Mouse (Mus musculus): ENCODE measurements around the gene D930048N14Rik. TPM values are rescaled to one million over a fixed set of nuclear protein-coding genes. Genes with fewer than 3 reads are reported as not detected.
A peak's percentile ranks its signal among the peaks of the same experiment; 100 is the strongest.
"Not testable (repeated sequence)": the region's sequence is repeated elsewhere in the genome, so short reads cannot be mapped to it uniquely, and the experiment has no call there.

Gene D930048N14Rik
- total RNA-seq, 2 experiments from 2014 or later = 0.26 to 0.33 TPM

DNA sequence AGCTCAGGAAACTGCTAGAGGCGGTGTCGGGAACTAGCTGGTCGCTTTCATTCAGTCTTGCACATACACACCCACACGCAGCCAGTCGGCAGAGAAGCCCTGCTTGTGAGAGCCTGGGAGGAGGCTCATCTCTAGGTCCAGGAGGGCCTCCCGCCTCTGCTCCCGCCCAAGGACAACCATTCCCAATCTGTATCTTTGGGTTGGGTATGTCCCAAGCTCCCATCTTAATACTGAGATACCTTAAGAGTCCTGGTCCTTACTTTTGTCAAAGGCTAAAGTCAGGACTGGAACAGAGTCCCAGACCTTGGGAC is 910 bp upstream of the D930048N14Rik start:
- ATAC-seq (ENCODE audit: poor library complexity, severe bottlenecking) = peak; percentile 45; the same call in 1 of the 2 replicates

DNA sequence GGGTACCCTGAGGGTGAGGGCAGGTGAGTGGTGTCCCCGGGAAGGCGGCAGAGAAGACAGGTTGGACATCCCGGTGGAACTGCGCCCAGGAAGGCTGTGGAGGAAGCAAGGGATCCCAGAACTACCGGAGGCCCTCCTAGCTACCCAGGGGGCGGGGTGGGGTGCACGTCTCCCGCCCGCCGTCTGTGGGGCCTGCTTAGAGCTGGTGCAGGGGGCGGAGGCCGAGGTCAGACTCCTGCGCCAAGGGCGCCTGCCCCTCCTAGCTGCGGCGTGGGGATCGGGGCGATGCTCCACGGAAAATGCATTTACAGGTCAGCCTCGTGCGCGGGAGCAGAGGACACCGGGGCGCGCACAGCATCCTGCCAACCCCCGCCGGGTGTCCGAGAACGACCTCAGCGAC is 493 bp upstream of the D930048N14Rik start:
- ATAC-seq (ENCODE audit: poor library complexity, severe bottlenecking) = peak; percentile 15; the same call in 1 of the 2 replicates

DNA sequence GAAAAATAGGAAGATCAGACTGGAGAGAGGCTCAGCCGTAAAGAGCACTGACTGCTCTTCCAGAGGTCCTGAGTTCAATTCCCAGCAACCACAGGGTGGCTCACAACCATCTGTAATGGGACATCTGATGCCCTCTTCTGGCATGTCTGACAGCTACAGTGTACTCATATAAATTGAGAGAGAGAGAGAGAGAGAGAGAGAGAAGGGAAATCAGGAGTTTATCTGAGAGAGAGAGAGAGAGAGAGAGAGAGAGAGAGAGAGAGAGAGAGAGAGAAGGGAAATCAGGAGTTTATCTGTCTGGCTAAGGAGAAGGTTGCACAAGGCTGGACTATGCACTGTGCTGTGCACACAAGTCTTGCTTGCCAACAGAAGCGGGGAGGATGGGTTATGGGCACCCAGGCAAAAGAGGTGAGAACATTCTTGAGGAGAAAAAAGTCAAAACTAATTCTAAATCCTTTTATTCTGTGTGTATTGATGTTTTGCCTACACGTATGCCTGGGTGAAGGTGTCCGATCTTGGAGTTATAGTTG is 2.2 kb downstream of the D930048N14Rik start:
- ATAC-seq (ENCODE audit: poor library complexity, severe bottlenecking) = no peak

DNA sequence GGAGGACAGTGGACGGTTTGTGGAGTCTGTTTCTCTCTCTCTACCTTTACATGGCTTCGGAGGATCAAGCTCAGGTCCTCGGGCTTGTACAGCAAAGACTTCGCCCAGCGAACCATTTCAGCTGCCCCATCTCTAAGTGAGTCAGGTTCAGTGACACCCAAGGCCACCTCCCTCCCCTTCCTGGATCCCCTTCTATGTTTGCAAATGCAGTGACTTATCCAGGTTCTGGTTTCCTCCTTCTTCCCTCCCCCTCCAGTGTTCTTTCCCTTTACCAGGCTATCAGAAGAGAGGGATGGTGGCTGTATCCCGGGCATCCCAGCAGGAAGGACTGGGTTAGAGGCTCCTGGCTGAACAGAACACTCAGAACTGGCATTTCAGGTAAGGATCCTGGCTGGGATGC is 3.0 kb downstream of the D930048N14Rik start:
- ATAC-seq (ENCODE audit: poor library complexity, severe bottlenecking) = no peak

DNA sequence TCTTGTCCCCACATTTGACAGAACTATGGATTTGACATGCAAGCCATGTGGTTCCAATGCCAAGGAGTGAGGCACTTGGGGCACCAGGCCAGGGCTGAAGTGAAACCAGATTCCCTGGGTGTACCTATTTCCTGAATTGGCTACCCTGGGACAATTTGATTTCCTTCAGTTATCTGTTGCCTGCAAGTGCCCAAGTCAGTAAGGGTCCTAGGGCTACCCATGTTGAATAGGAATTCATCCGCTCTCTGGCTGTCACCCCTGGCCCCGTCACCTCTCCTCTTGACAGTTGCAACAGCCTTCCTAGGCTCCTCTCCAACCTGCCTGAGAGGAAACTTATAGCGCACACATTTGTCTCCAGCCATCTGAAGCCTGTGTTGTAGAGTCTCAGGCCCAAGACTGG is 4.1 kb downstream of the D930048N14Rik start:
- ATAC-seq (ENCODE audit: poor library complexity, severe bottlenecking) = no peak

DNA sequence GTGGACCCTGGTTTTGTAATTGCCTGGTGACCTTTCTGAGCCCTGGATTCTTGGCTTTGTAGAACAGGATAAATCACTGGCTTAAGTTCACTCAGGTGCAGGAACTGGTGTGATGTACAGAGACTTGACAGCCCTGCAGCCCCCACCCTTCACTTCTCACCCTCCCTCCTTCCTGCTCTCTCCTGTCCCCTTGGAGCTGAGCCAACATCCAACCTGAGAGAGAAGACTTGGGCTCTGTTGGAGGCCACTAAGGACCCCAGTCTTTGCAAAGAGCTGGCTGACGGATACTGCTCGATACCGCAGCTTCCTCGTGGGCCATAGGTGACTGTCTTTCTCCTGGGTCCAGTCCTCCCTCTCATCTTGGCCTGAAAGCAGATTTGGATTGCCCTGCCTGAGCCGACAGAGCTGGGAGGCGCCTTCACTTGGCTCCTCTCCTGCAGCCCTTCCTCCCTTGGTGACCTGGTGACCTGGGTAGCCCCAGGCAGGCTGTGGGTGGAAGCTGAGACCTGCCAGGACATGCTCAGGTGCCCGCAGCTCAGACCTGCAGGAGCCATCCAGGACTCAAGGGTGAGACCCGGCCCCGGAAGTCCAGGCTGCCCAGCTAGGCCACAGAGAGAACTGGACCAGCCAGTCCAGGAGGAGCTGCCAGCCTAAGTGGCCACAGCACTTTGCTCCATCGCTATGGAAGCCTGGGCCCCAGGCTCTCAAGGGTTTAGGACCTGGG is 6.2 kb downstream of the D930048N14Rik start:
- no peak for ATAC-seq (ENCODE audit: poor library complexity, severe bottlenecking)

DNA sequence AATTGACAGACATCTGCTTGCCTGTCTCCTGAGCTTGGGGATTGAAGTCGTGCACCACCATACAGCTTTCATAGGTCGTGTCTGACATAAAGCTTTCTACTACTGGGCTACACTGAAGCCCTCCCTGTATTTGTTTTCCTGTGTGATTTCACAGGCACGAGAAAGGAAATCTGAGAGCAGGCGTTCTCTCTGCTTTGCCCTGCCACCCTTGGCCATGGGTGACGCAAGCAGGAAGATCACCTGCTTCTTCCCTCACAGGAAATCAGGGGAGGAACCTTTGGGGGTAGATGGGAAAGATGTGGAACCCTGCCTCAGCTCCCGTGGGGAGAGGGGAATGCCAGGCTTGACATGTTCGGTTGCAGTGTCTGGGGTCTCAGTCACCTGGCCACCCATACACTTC is 7.5 kb downstream of the D930048N14Rik start:
- ATAC-seq (ENCODE audit: poor library complexity, severe bottlenecking) = no peak

DNA sequence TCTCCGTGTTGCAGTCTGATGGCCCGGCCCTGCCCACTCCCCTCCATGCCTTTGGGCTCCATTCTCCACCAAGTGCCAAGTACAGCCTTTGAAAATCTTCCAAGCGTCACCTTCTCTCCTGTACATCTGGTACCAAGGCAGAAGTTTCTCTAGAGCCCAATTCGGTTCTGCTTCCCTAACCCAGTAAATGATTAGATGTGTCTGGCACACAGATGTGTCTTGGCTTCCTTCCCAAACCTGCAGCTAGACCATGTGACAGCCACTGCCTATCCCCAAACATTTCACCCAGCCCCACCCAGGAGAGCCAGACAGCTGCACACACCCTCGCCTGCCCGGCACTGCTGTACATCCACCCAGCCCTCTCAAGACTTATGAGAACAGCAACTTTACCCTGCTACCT is 8.0 kb downstream of the D930048N14Rik start:
- ATAC-seq (ENCODE audit: poor library complexity, severe bottlenecking) = peak; percentile 43; the same call in 1 of the 2 replicates

DNA sequence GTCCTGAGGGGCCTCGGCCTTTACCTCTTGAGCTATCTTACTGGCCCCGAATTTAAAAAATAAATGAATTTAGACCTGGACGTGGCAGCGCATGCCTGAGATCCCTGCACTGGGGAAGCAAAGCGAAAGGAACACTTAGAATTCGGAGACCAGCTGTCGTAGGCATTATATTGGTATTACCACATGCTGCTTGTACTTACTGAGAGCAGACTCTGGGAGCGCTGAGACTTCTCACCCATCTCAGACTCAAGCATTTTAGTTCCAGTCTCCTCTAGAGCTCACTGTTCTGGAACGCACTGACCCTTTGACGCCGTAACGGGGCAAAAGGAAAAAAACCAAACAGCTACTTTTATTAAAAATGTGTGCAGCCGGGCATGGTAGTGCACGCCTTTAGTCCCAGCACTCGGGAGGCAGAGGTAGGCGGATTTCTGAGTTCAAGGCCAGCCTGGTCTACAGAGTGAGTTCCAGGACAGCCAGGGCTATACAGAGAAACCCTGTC is 11.2 kb downstream of the D930048N14Rik start:
- no peak for ATAC-seq (ENCODE audit: poor library complexity, severe bottlenecking)

DNA sequence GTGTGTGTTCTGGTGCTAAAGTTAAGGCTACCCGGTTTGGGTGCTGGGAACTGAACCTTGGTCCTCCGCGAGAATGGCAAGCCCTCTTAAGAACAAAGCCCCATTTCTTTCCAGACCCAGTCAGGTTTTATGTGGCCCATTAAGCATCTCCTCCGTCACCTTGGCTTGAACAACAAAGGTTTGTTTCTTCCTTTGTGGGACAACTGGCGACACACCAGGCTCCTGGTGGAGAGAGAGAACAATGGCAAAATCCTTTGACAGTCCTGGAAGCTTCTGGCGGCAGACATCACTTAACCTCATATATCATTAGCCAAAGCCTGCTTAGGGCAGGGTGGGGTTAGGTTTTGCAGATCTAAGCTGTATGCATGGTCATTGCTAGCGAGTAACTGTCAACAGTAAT is 11.9 kb downstream of the D930048N14Rik start:
- ATAC-seq (ENCODE audit: poor library complexity, severe bottlenecking) = no peak

DNA sequence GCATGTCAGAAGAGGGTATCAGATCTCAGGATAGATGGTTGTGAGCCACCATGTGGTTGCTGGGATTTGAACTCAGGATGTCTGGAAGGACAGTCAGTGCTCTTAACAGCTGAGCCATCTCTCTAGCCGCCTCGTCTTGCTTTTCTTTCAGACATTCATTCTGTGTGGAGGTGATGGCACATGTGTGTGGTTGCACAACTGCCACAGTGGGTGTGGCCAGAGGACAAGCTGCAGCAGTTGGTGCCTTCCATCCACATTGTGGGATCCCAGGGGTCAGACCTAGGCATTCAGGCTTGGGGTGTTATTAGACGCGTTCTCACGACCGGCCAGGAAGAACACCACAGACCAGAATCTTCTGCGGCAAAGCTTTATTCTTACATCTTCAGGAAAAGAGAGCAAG is 14.0 kb downstream of the D930048N14Rik start:
- ATAC-seq (ENCODE audit: poor library complexity, severe bottlenecking) = not testable (repeated sequence)

DNA sequence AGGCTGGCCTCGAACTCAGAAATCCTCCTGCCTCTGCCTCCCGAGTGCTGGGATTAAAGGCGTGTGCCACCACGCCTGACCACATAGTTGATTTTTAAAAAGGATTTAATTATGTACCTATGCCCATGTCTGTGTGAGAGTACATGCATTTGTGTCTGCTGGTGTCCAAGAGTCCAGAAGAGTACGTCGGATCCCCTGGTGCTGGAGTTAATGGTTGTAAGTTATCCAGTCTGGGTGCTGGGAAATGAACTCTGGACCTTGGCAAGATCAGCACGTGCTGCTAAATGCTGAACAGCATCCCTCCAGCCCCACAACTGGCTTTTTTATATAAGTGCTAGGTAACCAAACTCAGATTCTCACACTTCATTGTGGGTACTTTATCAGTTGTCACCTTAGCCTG is 20.1 kb downstream of the D930048N14Rik start:
- no peak for ATAC-seq (ENCODE audit: poor library complexity, severe bottlenecking)

DNA sequence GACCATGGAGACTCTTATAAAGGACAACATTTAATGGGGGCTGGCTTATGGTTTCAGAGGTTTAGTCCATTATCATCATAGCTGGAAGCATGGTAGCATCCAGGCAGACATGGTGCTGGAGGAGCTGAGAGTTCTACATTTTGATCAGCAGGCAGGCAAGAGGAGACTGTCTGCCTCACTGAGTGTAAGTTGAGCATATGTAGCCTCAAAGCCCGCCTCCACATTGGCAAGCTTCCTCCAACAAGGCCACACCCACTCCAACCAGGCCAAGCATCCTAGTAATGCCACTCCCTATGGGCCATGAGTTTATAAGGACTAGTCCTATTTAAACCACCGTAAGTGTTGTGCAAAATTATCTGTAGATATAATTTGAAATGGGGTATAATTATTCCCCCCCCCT is 20.6 kb downstream of the D930048N14Rik start:
- ATAC-seq (ENCODE audit: poor library complexity, severe bottlenecking) = no peak

DNA sequence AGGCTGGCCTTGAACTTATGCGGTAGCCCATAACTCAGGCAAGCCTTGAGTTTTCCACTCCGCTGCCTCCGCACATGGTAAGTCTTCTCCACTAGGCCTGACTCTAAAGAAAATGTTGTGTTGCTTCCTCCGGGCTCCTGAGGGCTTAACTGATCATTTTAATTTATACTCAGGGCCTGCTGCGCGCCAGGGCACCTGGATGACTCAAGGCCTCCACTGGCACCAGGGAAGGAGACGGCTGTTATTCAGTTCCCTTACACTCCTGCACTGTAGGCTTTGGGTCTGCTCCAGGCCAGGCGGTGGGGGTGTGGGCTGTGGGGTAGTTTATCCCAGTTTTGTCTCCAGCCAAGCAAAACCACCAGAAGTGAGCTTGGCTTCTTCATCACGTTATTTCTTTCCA is 22.5 kb downstream of the D930048N14Rik start:
- no peak for ATAC-seq (ENCODE audit: poor library complexity, severe bottlenecking)

DNA sequence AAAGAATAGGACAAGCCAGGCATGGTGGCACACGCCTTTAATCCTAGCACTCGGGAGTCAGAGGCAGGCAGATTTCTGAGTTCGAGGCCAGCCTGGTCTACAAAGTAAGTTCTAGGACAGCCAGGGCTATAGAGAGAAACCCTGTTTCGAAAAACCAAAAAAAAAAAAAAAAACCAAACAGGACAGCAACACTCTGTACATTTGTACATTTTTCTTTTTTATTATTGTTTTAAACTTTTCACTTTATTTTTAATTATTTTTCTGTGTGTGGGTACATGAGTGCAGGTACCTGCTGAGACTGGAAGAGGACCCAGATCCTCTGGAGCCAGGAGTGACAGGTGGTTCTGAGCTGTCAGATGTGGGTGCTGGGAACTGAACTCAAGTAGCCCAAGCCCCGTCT is 24.6 kb downstream of the D930048N14Rik start:
- no peak for ATAC-seq (ENCODE audit: poor library complexity, severe bottlenecking)

DNA sequence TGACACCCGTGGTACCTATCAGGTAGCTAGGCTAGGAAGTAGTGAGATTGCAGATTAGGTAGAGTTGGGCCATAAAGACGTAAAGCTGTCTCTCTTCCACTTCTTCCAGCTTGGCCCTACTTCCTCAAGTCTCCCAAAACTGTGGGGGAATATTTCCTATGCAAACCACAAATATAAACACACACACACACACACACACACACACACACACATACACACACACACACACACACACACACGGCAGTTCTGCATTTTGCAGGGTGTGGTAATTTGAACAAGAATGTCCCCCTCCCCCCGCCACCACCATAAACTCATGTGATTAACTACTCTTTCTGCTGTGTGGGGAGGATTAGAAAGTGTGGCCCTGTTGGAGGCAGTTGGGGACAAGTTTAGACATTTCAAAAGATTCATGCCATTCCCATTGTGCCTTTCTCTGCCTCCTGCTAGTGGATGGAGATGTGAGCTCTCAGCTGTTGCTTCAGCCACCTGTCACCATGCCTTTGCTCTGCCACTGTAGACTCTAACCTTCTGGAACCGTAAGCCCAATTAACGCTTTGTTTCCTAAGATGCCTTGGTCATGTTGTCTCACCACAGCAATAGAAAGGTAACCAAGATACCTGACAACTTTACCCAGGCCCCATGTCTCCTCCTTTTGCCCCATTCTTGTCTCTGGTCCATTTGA is 27.1 kb downstream of the D930048N14Rik start:
- ATAC-seq (ENCODE audit: poor library complexity, severe bottlenecking) = peak; percentile 74

DNA sequence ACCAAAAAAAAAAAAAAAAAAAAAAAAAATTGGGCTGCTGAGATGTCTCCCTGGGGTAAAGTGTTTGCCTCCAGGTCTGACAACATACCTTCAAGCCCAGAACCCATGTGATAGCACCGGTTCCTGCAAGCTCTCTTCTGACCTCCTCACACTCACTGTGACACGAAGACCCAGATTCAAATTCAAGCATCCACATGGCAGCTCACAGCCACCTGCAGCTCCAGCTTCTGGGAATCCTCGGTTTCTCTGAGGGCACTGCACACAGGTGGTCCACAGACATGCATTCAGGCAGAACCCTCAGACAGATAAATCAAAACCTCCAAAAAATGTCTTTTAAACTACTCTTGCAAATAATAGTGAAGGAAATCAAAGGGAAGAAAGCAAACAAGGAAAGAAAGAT is 28.7 kb downstream of the D930048N14Rik start:
- ATAC-seq (ENCODE audit: poor library complexity, severe bottlenecking) = no peak

DNA sequence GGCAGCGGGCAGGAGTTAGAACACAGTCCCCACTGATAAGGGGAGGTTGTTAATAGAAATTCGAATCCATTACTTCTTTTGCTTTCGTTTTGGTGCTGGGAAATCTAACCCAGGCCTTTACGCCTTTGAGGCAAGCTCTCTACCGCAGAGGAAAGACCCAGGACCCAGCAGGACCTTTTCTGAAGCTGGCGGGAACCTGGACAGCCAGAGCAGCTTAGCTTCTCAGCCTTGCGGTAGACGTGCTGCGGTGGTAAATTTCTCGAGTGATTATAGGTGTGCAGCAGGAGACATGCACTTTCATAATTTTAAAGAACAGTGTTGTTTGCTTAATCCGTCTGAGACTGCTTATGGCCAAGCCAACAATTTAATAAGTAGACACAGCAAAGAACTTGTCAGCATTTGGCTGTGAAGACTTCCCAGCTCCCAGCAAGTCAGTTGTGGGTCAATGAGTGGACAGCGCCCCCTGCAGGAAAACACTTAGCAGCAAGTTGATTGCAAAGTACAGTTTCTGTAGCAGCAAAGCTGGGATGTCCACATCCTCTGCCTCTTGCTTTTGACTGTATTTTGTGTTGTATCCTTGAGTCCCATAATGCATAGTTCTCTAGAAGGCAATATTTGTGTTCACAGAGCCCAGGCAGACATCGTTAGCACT is 30.7 kb downstream of the D930048N14Rik start:
- ATAC-seq (ENCODE audit: poor library complexity, severe bottlenecking) = peak; percentile 84

DNA sequence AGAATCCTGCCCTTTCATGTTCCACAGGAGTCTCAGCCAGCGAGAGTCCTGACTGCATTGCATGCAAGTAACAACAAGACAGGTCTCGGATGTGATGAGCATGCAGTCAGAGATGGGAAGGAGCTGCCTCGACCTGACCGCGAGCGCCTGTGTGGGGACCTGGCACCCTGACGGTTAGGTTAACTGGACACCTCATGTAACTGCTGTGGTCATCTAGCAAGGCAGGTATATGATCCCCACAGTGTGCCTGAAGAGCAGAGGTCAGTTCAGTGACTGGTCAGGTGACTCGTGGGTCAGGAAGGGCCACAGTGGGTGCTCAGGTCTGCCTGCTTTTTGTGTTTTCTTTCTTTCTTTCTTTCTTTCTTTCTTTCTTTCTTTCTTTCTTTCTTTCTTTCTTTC is 31.2 kb downstream of the D930048N14Rik start:
- no peak for ATAC-seq (ENCODE audit: poor library complexity, severe bottlenecking)

DNA sequence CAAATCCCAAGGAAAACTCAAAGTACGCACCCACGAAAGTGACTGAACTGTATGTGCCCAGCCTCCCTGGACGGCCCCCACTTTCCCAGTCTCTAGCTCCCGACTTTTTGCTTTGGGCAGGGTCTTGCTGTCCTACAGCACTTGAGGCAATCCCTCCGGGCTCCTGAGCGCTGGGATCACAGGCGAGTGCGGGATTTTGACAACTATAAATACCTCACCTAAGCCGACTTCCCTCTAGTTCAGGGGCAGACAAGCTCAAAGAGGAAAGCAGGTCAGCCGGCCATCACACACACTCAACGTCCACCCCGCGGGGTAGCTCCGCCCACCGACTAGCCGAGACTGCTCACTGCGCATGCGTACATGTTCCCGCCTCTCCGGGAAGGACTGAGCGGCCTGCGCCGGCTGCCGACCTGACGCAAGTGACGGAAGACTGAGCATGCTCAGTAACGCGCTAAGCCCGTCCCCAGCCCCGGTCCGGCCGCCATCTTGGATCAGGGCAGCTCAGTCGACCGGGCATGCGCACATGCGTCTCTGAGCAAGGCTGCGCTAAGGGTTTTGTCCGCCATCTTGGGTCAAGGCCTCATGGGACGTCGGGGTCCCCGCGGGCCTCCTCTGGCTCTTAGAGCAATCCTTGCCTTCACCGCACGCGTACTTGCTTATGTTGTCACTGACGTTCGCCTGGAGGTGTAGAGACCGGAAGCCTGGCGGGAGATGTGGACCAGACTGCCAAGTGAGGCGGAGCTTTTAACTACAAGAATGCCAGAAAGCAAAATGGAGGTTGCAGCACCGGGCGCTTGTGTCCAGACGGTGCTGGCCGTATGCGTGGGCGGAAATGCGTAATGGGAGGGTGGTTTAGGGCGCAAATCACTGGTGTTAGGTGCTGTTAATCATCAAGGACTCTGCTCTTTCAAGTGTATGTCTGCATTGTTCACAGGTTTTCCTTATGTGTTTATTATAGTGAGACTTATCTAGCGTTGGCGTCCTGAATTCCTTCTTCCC is 37.9 kb downstream of the D930048N14Rik start, which contains the start of gene 0610009B22Rik:
Gene 0610009B22Rik (minus strand): TSS at position 545 of the 999 bp plus-strand sequence.
- peak; percentile 96 for ATAC-seq (ENCODE audit: poor library complexity, severe bottlenecking)

All from megakaryocyte, adult 5-6 weeks (primary cell).